Mouse (Mus musculus): ENCODE data around the gene Prl8a2.

- TF ChIP-seq POLR2A (IDR thresholded peaks at IDR 0.05; ENCODE audit: borderline replicate concordance, control insufficient read depth, low read depth, low read length) (no peak), CTCF (IDR thresholded peaks at IDR 0.05; ENCODE audit: control insufficient read depth, insufficient read depth, low read length) (no peak)
Observed at GRCm38 (mm10) chr13:27334989-27335388, 10.5 kb upstream of the Prl8a2 start.

Measured in bone marrow, adult 2 months (tissue).